Mouse (Mus musculus) midbrain, embryonic 13.5 days (tissue): Measurements from ENCODE around the gene Marc2. TPM values are rescaled to one million over a fixed set of nuclear protein-coding genes. Genes with fewer than 3 reads are reported as not detected.

Source experiments
- ATAC-seq: fragments of 200-750 bp; cut with Nextera tagmentation; 2 replicates; pipeline ENCODE4 v1.8.0; 2017; ENCODE audit warnings: mild to moderate bottlenecking, moderate TSS enrichment, moderate library complexity
- H3K27ac ChIP-seq: fragments of 300-500 bp; sonication (generic); 2 replicates; pipeline ENCODE4 v1.5.1; 2015; ENCODE audit warnings: inconsistent platforms, mild to moderate bottlenecking, moderate library complexity
- H3K27me3 ChIP-seq: fragments of 300-500 bp; sonication (generic); 2 replicates; pipeline ENCODE4 v1.6.1; 2015; ENCODE audit warnings: mild to moderate bottlenecking, inconsistent platforms
- H3K36me3 ChIP-seq: fragments of 300-500 bp; sonication (generic); 2 replicates; pipeline ENCODE4 v1.6.1; 2015; ENCODE audit warnings: mild to moderate bottlenecking, inconsistent platforms
- H3K4me1 ChIP-seq: fragments of 300-500 bp; sonication (generic); replicated peaks from 2 replicates; pipeline ENCODE4 v1.6.1; 2015; ENCODE audit warnings: inconsistent platforms
- H3K4me2 ChIP-seq: fragments of 300-500 bp; sonication (generic); replicated peaks from 2 replicates; pipeline ENCODE4 v1.6.1; 2015; ENCODE audit warnings: moderate library complexity, mild to moderate bottlenecking, inconsistent platforms
- H3K4me3 ChIP-seq: fragments of 300-500 bp; sonication (generic); replicated peaks from 2 replicates; pipeline ENCODE4 v1.5.1; 2015; ENCODE audit warnings: mild to moderate bottlenecking, inconsistent platforms
- H3K9ac ChIP-seq: fragments of 300-500 bp; sonication (generic); replicated peaks from 2 replicates; pipeline ENCODE4 v1.6.1; 2015; ENCODE audit warnings: mild to moderate bottlenecking, inconsistent platforms
- H3K9me3 ChIP-seq: fragments of 300-500 bp; sonication (generic); 2 replicates; pipeline ENCODE4 v1.6.1; 2016; ENCODE audit warnings: mild to moderate bottlenecking, inconsistent platforms
- WGBS: fragments of 180-500 bp; shearing (Covaris S2); methylation state at CpG from one replicate; pipeline ENCODE4 v1.1.7; 2015; 5-methylcytosine and 5-hydroxymethylcytosine counted together
- microRNA counts: library from miRNA; unstranded; fragments of <30 nt; microRNA quantifications from one replicate; lab custom pipeline; 2016
- microRNA-seq: library from miRNA; unstranded; fragments of <30 nt; microRNA quantifications from one replicate; pipeline ENCODE4, GENCODE M21; 2016
- polyA plus RNA-seq: library from polyadenylated mRNA; unstranded; fragments of >200 nt; fragmentation: Nextera tagmentation; extraction: Ambion mirVana; gene quantifications from 2 replicates; pipeline ENCODE4 v1.2.1, GENCODE M21; 2015

Gene Marc2
- polyA plus RNA-seq, 1 experiment from 2014 or later = 93.0 TPM

DNA sequence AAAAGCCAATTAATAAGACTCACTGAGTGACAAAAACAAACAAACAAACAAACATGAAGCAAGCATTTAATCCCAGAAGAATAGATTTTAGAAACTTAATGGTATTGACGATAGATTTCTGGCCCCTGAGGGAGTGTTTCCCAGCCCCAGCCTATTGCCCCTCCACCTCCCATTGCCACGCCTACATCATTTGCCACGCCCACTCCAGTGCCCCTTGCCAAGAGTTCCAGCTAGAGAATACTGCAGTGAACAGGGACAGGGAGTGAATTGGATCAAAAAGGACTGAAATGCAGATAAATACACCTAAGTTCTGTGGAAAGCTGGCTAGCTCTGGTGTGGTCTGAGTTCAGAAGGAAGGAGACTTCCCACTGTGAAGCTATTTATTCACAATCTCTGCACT, 82.4 kb downstream of the Marc2 start:
- no peaks in the 10 kb centered on the region for H3K36me3 ChIP-seq
- no peak overlapping the region for H3K4me3 ChIP-seq
- no peaks in the 10 kb centered on the region for H3K9me3 ChIP-seq
- H3K4me2 ChIP-seq = no peak overlapping the region
- no peak overlapping the region for H3K9ac ChIP-seq
- no peaks in the 10 kb centered on the region for H3K4me1 ChIP-seq
- H3K27me3 ChIP-seq = no peaks in the 10 kb centered on the region
- no peak for ATAC-seq
- 49% methylated on average over 3 of the region's 3 CpGs for WGBS
- H3K27ac ChIP-seq = no peak overlapping the region

MicroRNAs within 50 kb of the gene (microRNA counts, 519-probe panel; counts per million panel counts)
- 4,681 counts per million, percentile 84 among the panel's probes with 10 or more counts for microRNA mmu-miR-1981 (lab: Ali Mortazavi, UCI)

Small RNA genes within 50 kb of the gene (microRNA-seq; reads per million reads assigned to microRNA genes)
- 56.5 reads per million, percentile 47 among the genes with 10 or more reads in this experiment for gene Mir1981

Other genes with a start within 250 kb of the Marc2 start
- gene Hlx, start 113.8 kb downstream of the Marc2 start, polyA plus RNA-seq = 1.1 and 1.4 TPM in 2 replicates
- not detected in 2 replicates for gene Marc1, start 35.1 kb downstream of the Marc2 start, polyA plus RNA-seq
- gene C130074G19Rik, start 36.8 kb upstream of the Marc2 start, polyA plus RNA-seq = 0.85 and 1.2 TPM in 2 replicates
- 13.0 TPM in 2 replicates for gene Mark1, start 153.1 kb upstream of the Marc2 start, polyA plus RNA-seq